Mouse (Mus musculus) liver, embryonic 14.5 days (tissue): ENCODE results near the gene F12. TPM values are rescaled to one million over a fixed set of nuclear protein-coding genes. Genes with fewer than 3 reads are reported as not detected.

ENCODE experiments used
- ATAC-seq: fragments of 200-750 bp; cut with Nextera tagmentation; 2 replicates; pipeline ENCODE4 v1.8.0; 2017; ENCODE audit warnings: moderate number of reproducible peaks, mild to moderate bottlenecking, moderate library complexity; ENCODE audit not compliant: insufficient read depth
- DNase-seq, 3 experiments: peaks; one replicate each; pipeline ENCODE4 v3.0.0-alpha.2; 2012 to 2013; ENCODE audit warnings: low read depth in 3 of 3, low spot score in 3 of 3
- H3K27ac ChIP-seq: fragments of 300-500 bp; sonication (generic); 2 replicates; pipeline ENCODE4 v1.5.1; 2014; ENCODE audit warnings: moderate library complexity, mild to moderate bottlenecking, control low read depth, inconsistent platforms
- H3K27me3 ChIP-seq: fragments of 300-500 bp; sonication (generic); 2 replicates; pipeline ENCODE4 v1.6.1; 2014; ENCODE audit warnings: mild to moderate bottlenecking, low read length, moderate library complexity; ENCODE audit not compliant: control insufficient read depth, insufficient read depth
- H3K36me3 ChIP-seq: fragments of 300-500 bp; sonication (generic); replicated peaks from 2 replicates; pipeline ENCODE4 v1.6.1; 2014; ENCODE audit warnings: low read depth; ENCODE audit not compliant: control insufficient read depth, insufficient read depth
- H3K4me1 ChIP-seq, 2 experiments: fragments of 200-500 bp in 1 of 2; fragments of 300-500 bp in 1 of 2; sonication (generic) in 1 of 2; replicated peaks; 2 replicates each; pipeline ENCODE4 v1.6.1; 2012 to 2014; ENCODE audit warnings: antibody characterized with exemption in 1 of 2, inconsistent platforms in 1 of 2, low read length in 1 of 2; ENCODE audit not compliant: control insufficient read depth in 2 of 2, insufficient read depth in 2 of 2
- H3K4me2 ChIP-seq: fragments of 300-500 bp; sonication (generic); 2 replicates; pipeline ENCODE4 v1.6.1; 2014; ENCODE audit warnings: low read depth, mild to moderate bottlenecking, control low read depth, moderate library complexity
- H3K4me3 ChIP-seq, 2 experiments: fragments of 200-500 bp in 1 of 2; fragments of 300-500 bp in 1 of 2; sonication (generic) in 1 of 2; 2 replicates each; pipeline ENCODE4 v1.5.1; 2012 to 2014; ENCODE audit warnings: low read depth in 2 of 2, low read length in 2 of 2, mild to moderate bottlenecking in 2 of 2, control low read depth in 1 of 2, inconsistent platforms in 1 of 2, moderate library complexity in 1 of 2; ENCODE audit not compliant: insufficient read depth in 1 of 2
- H3K9ac ChIP-seq: fragments of 300-500 bp; sonication (generic); replicated peaks from 2 replicates; pipeline ENCODE4 v1.6.1; 2014; ENCODE audit warnings: mild to moderate bottlenecking, control low read depth, moderate library complexity
- H3K9me3 ChIP-seq: fragments of 300-500 bp; sonication (generic); 2 replicates; pipeline ENCODE4 v1.6.1; 2016; ENCODE audit warnings: low read length, mixed read lengths; ENCODE audit not compliant: control insufficient read depth
- CTCF ChIP-seq: IDR thresholded peaks from 2 replicates; pipeline ENCODE4 v1.5.1; 2016; ENCODE audit warnings: antibody characterized with exemption, low read depth, control low read depth
- EP300 ChIP-seq: IDR thresholded peaks from 2 replicates; pipeline ENCODE4 v1.6.1; 2016; ENCODE audit warnings: antibody characterized with exemption, low read depth
- WGBS: fragments of 180-500 bp; shearing (Covaris S2); extraction: QIAGEN DNeasy Blood & Tissue Kit; methylation state at CpG from one replicate; pipeline ENCODE4 v1.1.7; 2014; ENCODE audit not compliant: insufficient replicate concordance; 5-methylcytosine and 5-hydroxymethylcytosine counted together
- polyA plus RNA-seq, 2 experiments: library from polyadenylated mRNA; depleted of rRNA in 1 of 2; stranded (reverse) in 1 of 2; unstranded in 1 of 2; fragments of >200 nt; fragmentation: Nextera tagmentation in 1 of 2; extraction: Ambion mirVana in 1 of 2; gene quantifications; 2 replicates each; pipeline versions ENCODE4 v1.2.1 to v1.2.3; 2012 to 2014

F12 gene
- polyA plus RNA-seq, 2 experiments, result 53.4 to 72.0 TPM

GRCm38 (mm10) chr13:55399300-55400038, 27.1 kb downstream of the F12 start:
- Histone ChIP-seq H3K9ac (no peak overlapping the region), H3K4me1 (no peaks in the 10 kb centered on the region), H3K36me3 (no peaks in the 10 kb centered on the region), H3K27ac (no peak overlapping the region), H3K9me3 (no peaks in the 10 kb centered on the region), H3K4me2 (no peak overlapping the region), H3K4me3 (no peak overlapping the region), H3K27me3 (peaks cover 4% of the 10 kb centered on the region)
- no peak for TF ChIP-seq CTCF
- no peak for TF ChIP-seq EP300
- no peak for DNase-seq
- WGBS, result 28% methylated on average over 5 of the region's 5 CpGs
- ATAC-seq, result no peak

GRCm38 (mm10) chr13:55398088-55398487, 28.5 kb downstream of the F12 start, which contains the start of gene Slc34a1:
Slc34a1 (plus strand) TSS chr13:55398187.
- Histone ChIP-seq H3K9ac (no peak within 1 kb of the TSS), H3K4me3 (no peak within 1 kb of the TSS), H3K9me3 (no peaks in the 10 kb centered on the region), H3K36me3 (no peaks in the 10 kb centered on the region), H3K4me2 (no peak within 1 kb of the TSS), H3K27me3 (no peaks in the 10 kb centered on the region; the same call in 1 of the 2 replicates), H3K4me1 (peaks cover 0 to 2% of the 10 kb centered on the region in 2 experiments; a peak in 1 of 4 replicates), H3K27ac (no peak within 1 kb of the TSS)
- TF ChIP-seq EP300 (no peak), CTCF (no peak)
- no peak for DNase-seq
- no peak for ATAC-seq
- 50% methylated on average over 1 of the region's 1 CpGs for WGBS

GRCm38 (mm10) chr13:55392933-55393332, 33.7 kb downstream of the F12 start:
- no peaks in the 10 kb centered on the region; the same call in 1 of the 2 replicates for H3K27me3 ChIP-seq
- ATAC-seq (no peak), DNase-seq (peak in 1 of 3 experiments; percentile 27)
- no peak overlapping the region for H3K4me2 ChIP-seq
- peak; percentile 73 for TF ChIP-seq CTCF
- TF ChIP-seq EP300, result no peak
- no peak overlapping the region for H3K9ac ChIP-seq
- peaks cover 0 to 4% of the 10 kb centered on the region in 2 experiments; a peak in 1 of 4 replicates for H3K4me1 ChIP-seq
- 55% methylated on average over 4 of the region's 4 CpGs for WGBS
- no peaks in the 10 kb centered on the region for H3K36me3 ChIP-seq
- H3K4me3 ChIP-seq, result no peak overlapping the region
- H3K9me3 ChIP-seq, result no peaks in the 10 kb centered on the region
- H3K27ac ChIP-seq, result no peak overlapping the region

GRCm38 (mm10) chr13:55391626-55392029, 35.0 kb downstream of the F12 start:
- Histone ChIP-seq H3K9ac (no peak overlapping the region), H3K36me3 (no peaks in the 10 kb centered on the region), H3K27ac (peak overlapping the region; percentile 23), H3K27me3 (no peaks in the 10 kb centered on the region; the same call in 1 of the 2 replicates), H3K4me3 (no peak overlapping the region), H3K9me3 (no peaks in the 10 kb centered on the region), H3K4me2 (no peak overlapping the region), H3K4me1 (peaks cover 0 to 4% of the 10 kb centered on the region in 2 experiments; a peak in 1 of 4 replicates)
- ATAC-seq, result peak; percentile 32; the same call in 1 of the 2 replicates
- TF ChIP-seq CTCF (no peak), EP300 (no peak)
- 42% methylated on average over 1 of the region's 1 CpGs for WGBS
- DNase-seq, result no peak

GRCm38 (mm10) chr13:55390644-55391043, 35.9 kb downstream of the F12 start:
- WGBS, result 59% methylated on average over 3 of the region's 3 CpGs
- no peak overlapping the region for H3K27ac ChIP-seq
- TF ChIP-seq EP300 (no peak), CTCF (no peak)
- DNase-seq, result no peak
- no peak overlapping the region for H3K4me2 ChIP-seq
- H3K9ac ChIP-seq, result no peak overlapping the region
- H3K27me3 ChIP-seq, result no peaks in the 10 kb centered on the region
- peaks cover 0 to 4% of the 10 kb centered on the region in 2 experiments; a peak in 1 of 4 replicates for H3K4me1 ChIP-seq
- no peak for ATAC-seq
- H3K9me3 ChIP-seq, result no peaks in the 10 kb centered on the region
- H3K4me3 ChIP-seq, result no peak overlapping the region
- H3K36me3 ChIP-seq, result no peaks in the 10 kb centered on the region
